Comparison of ENCODE assay signal across 19 mouse cellular contexts in the genomic region with DNA sequence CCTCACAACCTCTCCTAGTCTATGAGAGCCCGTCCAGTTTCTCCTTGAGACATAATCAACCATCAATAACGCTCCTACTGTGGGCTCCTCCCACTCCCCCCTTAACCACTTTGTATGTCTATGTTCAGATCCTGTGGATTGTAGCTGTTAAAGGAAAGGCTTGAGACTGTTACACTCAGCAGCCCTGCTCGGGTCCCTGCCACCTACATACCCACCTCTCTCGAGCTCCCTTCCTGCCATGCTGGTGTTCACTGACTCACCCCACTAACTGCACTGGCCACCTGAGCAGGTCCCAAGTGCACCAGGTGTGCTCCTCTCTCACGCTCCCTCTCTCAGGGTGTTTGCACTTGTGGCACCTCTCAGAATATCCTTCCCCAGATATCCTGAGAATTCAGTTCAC.
DNase-seq lines count a peak whose midpoint lies in the region; ATAC-seq and TF ChIP-seq lines count a peak whose summit lies in the region.
"Had no signal": no experiment of that assay in that cellular context is flagged by ENCODE, and none has a peak within 500 bp of the region (broad histone marks: within the 10 kb centered on the region; RNA-seq: fewer than 3 reads in every experiment).

No protein-coding gene starts in this region.

- intact Hi-C loops in heart, adult 2 months (cut with DNase I): loop anchor here (5.0 kb wide), 1 partner anchor 38 kb away; no protein-coding TSS in a partner anchor

- H3K27ac ChIP-seq in heart, adult 2 months: peak overlapping the region; percentile 9; the same call in 1 of the 2 replicates
- H3K27ac ChIP-seq in liver, embryonic 13.5 days: peak overlapping the region; percentile 31; the same call in 1 of the 2 replicates
- H3K27ac ChIP-seq in liver, embryonic 11.5 days (ENCODE audit: low read depth, low read length): no peak overlapping the region
- peak overlapping the region; percentile 10 for H3K27ac ChIP-seq in liver, embryonic 14.5 days
- H3K27ac ChIP-seq in stomach, postnatal 0 days (replicated peaks): no peak overlapping the region
- H3K27ac ChIP-seq: embryonic facial prominence, embryonic 12.5 days; forebrain, embryonic 15.5 days; heart, embryonic 13.5 days; hindbrain, embryonic 15.5 days had no signal

- WGBS in heart, adult 2 months: 85% methylated on average over 5 of the region's 5 CpGs
- whole genome bisulfite sequencing in liver, embryonic 13.5 days (ENCODE audit: insufficient replicate concordance): 69% methylated on average over 5 of the region's 5 CpGs
- 78% methylated on average over 5 of the region's 5 CpGs for WGBS in liver, embryonic 11.5 days
- 63% methylated on average over 5 of the region's 5 CpGs for WGBS in liver, embryonic 14.5 days (ENCODE audit: insufficient replicate concordance)
- 85% methylated on average over 5 of the region's 5 CpGs for WGBS in stomach, postnatal 0 days

- no peak for TF ChIP-seq POLR2A in heart, adult 2 months (IDR thresholded peaks at IDR 0.05; ENCODE audit: insufficient read depth, low read depth, low read length)

- H3K9me3 ChIP-seq in liver, embryonic 13.5 days (replicated peaks): no peaks in the 10 kb centered on the region
- no peaks in the 10 kb centered on the region for H3K9me3 ChIP-seq in liver, embryonic 11.5 days (ENCODE audit: control insufficient read depth, low read length)
- H3K9me3 ChIP-seq in liver, embryonic 14.5 days (ENCODE audit: control insufficient read depth, low read length): no peaks in the 10 kb centered on the region
- H3K9me3 ChIP-seq in stomach, postnatal 0 days (ENCODE audit: control insufficient read depth, low read length): no peaks in the 10 kb centered on the region
- H3K9me3 ChIP-seq: embryonic facial prominence, embryonic 12.5 days; forebrain, embryonic 15.5 days; heart, embryonic 13.5 days; hindbrain, embryonic 15.5 days had no signal

- peaks cover 8% of the 10 kb centered on the region for H3K79me2 ChIP-seq in heart, adult 2 months (replicated peaks; ENCODE audit: control insufficient read depth, insufficient read depth, low read length)

- no peak overlapping the region for H3K4me2 ChIP-seq in liver, embryonic 13.5 days
- H3K4me2 ChIP-seq in liver, embryonic 11.5 days: no peak overlapping the region
- no peak overlapping the region for H3K4me2 ChIP-seq in liver, embryonic 14.5 days (ENCODE audit: low read depth)
- no peak overlapping the region for H3K4me2 ChIP-seq in stomach, postnatal 0 days (replicated peaks; ENCODE audit: low read depth)
- H3K4me2 ChIP-seq: embryonic facial prominence, embryonic 12.5 days; forebrain, embryonic 15.5 days; heart, embryonic 13.5 days; hindbrain, embryonic 15.5 days had no signal

- no peak overlapping the region for H3K4me3 ChIP-seq in heart, adult 2 months
- no peak overlapping the region for H3K4me3 ChIP-seq in liver, embryonic 13.5 days (replicated peaks)
- H3K4me3 ChIP-seq in liver, embryonic 11.5 days (ENCODE audit: low read depth, low read length): no peak overlapping the region
- H3K4me3 ChIP-seq in liver, embryonic 14.5 days (ENCODE audit: insufficient read depth in 1 of 2, low read depth in 2 of 2, low read length in 2 of 2): no peak overlapping the region
- no peak overlapping the region for H3K4me3 ChIP-seq in stomach, postnatal 0 days (ENCODE audit: low read depth, low read length)
- H3K4me3 ChIP-seq: embryonic facial prominence, embryonic 12.5 days; forebrain, embryonic 15.5 days; heart, embryonic 13.5 days; hindbrain, embryonic 15.5 days had no signal

- ATAC-seq in liver, embryonic 13.5 days (ENCODE audit: low read depth): no peak
- no peak for ATAC-seq in liver, embryonic 11.5 days (replicated peaks; ENCODE audit: low FRiP score)
- no peak for ATAC-seq in liver, embryonic 14.5 days (ENCODE audit: insufficient read depth)
- ATAC-seq in stomach, postnatal 0 days (ENCODE audit: low FRiP score, low TSS enrichment): 0 out of 2 replicates have a peak, but pooled peaks have one; percentile 28
- ATAC-seq: forebrain, embryonic 15.5 days; intestine, embryonic 16.5 days had no signal

- DNase-seq in heart, adult 2 months: no peak
- DNase-seq in heart, adult 9 months (ENCODE audit: low spot score in 2 of 2): no peak
- no peak for DNase-seq in liver, embryonic 13.5 days
- DNase-seq in liver, embryonic 11.5 days (ENCODE audit: low spot score): no peak
- DNase-seq in liver, embryonic 14.5 days (ENCODE audit: low read depth in 3 of 3, low spot score in 3 of 3): no peak
- no peak for DNase-seq in stomach, postnatal 0 days (ENCODE audit: low spot score)
- no peak for DNase-seq in lung, postnatal 25 days (ENCODE audit: low spot score)
- DNase-seq: adrenal gland, adult 8-10 months; cerebellum, adult 11 months; cerebellum, adult 8-10 months; cerebellum, postnatal 14 days; embryo, embryonic 11 days; gastrocnemius, postnatal 10 days had no signal

- H3K36me3 ChIP-seq in heart, adult 2 months (ENCODE audit: control insufficient read depth, insufficient read depth, low read length): peaks cover 18% of the 10 kb centered on the region
- H3K36me3 ChIP-seq in liver, embryonic 13.5 days: 0 out of 2 replicates have a peak, but pooled peaks cover 7% of the 10 kb centered on the region
- H3K36me3 ChIP-seq in liver, embryonic 11.5 days (ENCODE audit: control insufficient read depth, insufficient read depth, low read length): no peaks in the 10 kb centered on the region
- peaks cover 4% of the 10 kb centered on the region; the same call in 1 of the 2 replicates for H3K36me3 ChIP-seq in liver, embryonic 14.5 days (replicated peaks; ENCODE audit: control insufficient read depth, insufficient read depth, low read depth)
- no peaks in the 10 kb centered on the region for H3K36me3 ChIP-seq in stomach, postnatal 0 days (ENCODE audit: control insufficient read depth, insufficient read depth, low read length)
- H3K36me3 ChIP-seq: embryonic facial prominence, embryonic 12.5 days; forebrain, embryonic 15.5 days; hindbrain, embryonic 15.5 days had no signal

- H3K4me1 ChIP-seq in heart, adult 2 months (ENCODE audit: control insufficient read depth, insufficient read depth, low read length): peaks cover 18% of the 10 kb centered on the region
- peaks cover 85% of the 10 kb centered on the region for H3K4me1 ChIP-seq in liver, embryonic 13.5 days (replicated peaks)
- H3K4me1 ChIP-seq in liver, embryonic 11.5 days (replicated peaks; ENCODE audit: control insufficient read depth, insufficient read depth, low read length): peaks cover 43% of the 10 kb centered on the region
- peaks cover 44 to 59% of the 10 kb centered on the region in 2 experiments for H3K4me1 ChIP-seq in liver, embryonic 14.5 days (replicated peaks; ENCODE audit: control insufficient read depth in 2 of 2, insufficient read depth in 2 of 2, low read length in 1 of 2)
- peaks cover 2% of the 10 kb centered on the region; the same call in 1 of the 2 replicates for H3K4me1 ChIP-seq in stomach, postnatal 0 days (replicated peaks; ENCODE audit: control insufficient read depth, insufficient read depth)
- H3K4me1 ChIP-seq: forebrain, embryonic 15.5 days had no signal

- H3K9ac ChIP-seq in heart, adult 2 months (ENCODE audit: low read depth, low read length): no peak overlapping the region
- no peak overlapping the region for H3K9ac ChIP-seq in liver, embryonic 13.5 days
- H3K9ac ChIP-seq in liver, embryonic 11.5 days (ENCODE audit: low read depth, low read length): no peak overlapping the region
- no peak overlapping the region for H3K9ac ChIP-seq in liver, embryonic 14.5 days (replicated peaks)
- no peak overlapping the region for H3K9ac ChIP-seq in stomach, postnatal 0 days (ENCODE audit: low read length)
- H3K9ac ChIP-seq: embryonic facial prominence, embryonic 12.5 days; forebrain, embryonic 15.5 days; heart, embryonic 13.5 days; hindbrain, embryonic 15.5 days had no signal

- no peaks in the 10 kb centered on the region for H3K27me3 ChIP-seq in heart, adult 2 months (ENCODE audit: control insufficient read depth, insufficient read depth, low read length)
- H3K27me3 ChIP-seq in liver, embryonic 13.5 days: no peaks in the 10 kb centered on the region
- H3K27me3 ChIP-seq in liver, embryonic 11.5 days (replicated peaks; ENCODE audit: control insufficient read depth, insufficient read depth, low read length): no peaks in the 10 kb centered on the region
- H3K27me3 ChIP-seq in liver, embryonic 14.5 days (ENCODE audit: control insufficient read depth, insufficient read depth, low read length): no peaks in the 10 kb centered on the region
- no peaks in the 10 kb centered on the region for H3K27me3 ChIP-seq in stomach, postnatal 0 days (ENCODE audit: control insufficient read depth, insufficient read depth, low read length)
- H3K27me3 ChIP-seq: CH12.LX; embryonic facial prominence, embryonic 12.5 days; forebrain, embryonic 15.5 days; heart, embryonic 13.5 days; hindbrain, embryonic 15.5 days had no signal

- no peak for TF ChIP-seq CTCF in heart, adult 2 months (IDR thresholded peaks at IDR 0.05)
- no peak for TF ChIP-seq CTCF in liver, embryonic 14.5 days (IDR thresholded peaks at IDR 0.05; ENCODE audit: low read depth)
- TF ChIP-seq CTCF in stomach, postnatal 0 days (IDR thresholded peaks at IDR 0.05; ENCODE audit: low read depth): no peak

- TF ChIP-seq EP300 in heart, adult 2 months (IDR thresholded peaks at IDR 0.05; ENCODE audit: insufficient read depth, low read depth, low read length): no peak
- no peak for TF ChIP-seq EP300 in liver, embryonic 14.5 days (IDR thresholded peaks at IDR 0.05; ENCODE audit: low read depth)
- TF ChIP-seq EP300 in stomach, postnatal 0 days (optimal IDR thresholded peaks at IDR 0.05): no peak

Comparison
In these comparisons a context has a peak if more than half of its experiments do, and no peak if none do; other contexts are left out.
1. H3K27ac ChIP-seq: peak in heart, adult 2 months (single experiment), liver, embryonic 13.5 days (single experiment) and liver, embryonic 14.5 days (single experiment); none in liver, embryonic 11.5 days (single experiment) and stomach, postnatal 0 days (single experiment).